Mouse (Mus musculus) mature B cell (primary cell): Measurements from ENCODE around the gene Mcam.
"Not testable (repeated sequence)": the region's sequence is repeated elsewhere in the genome, so short reads cannot be mapped to it uniquely, and the experiment has no call there.

Source experiments
- in situ Hi-C: fragments of 300-500 bp; cut with MboI; formaldehyde crosslinking; loops from 2 replicates; pipeline ENCODE4 v1.14.3; 2019

The Mcam gene

GRCm38 (mm10) chr9:44109360-44110095, 24.7 kb upstream of the Mcam start:
- in situ Hi-C loops: no loop called here

- in situ Hi-C loops: not testable (repeated sequence)
Observed at GRCm38 (mm10) chr9:44111909-44112308, 22.4 kb upstream of the Mcam start.

GRCm38 (mm10) chr9:44113105-44113789, 21.0 kb upstream of the Mcam start, which contains the start of the genes Gm49380 and Rnf26:
Gene Gm49380 (minus strand): TSS chr9:44113500.
Gene Rnf26 (minus strand): TSS chr9:44113517.
- in situ Hi-C loops: no loop called here

- in situ Hi-C loops: no loop called here
Observed at GRCm38 (mm10) chr9:44114453-44114852, 19.8 kb upstream of the Mcam start.

GRCm38 (mm10) chr9:44115599-44115998, 18.7 kb upstream of the Mcam start:
- in situ Hi-C loops: no loop called here

- in situ Hi-C loops: no loop called here
Observed at GRCm38 (mm10) chr9:44116182-44116581, 18.1 kb upstream of the Mcam start.

GRCm38 (mm10) chr9:44119011-44119410, 15.3 kb upstream of the Mcam start:
- in situ Hi-C loops: no loop called here

GRCm38 (mm10) chr9:44119948-44120465, 14.3 kb upstream of the Mcam start:
- in situ Hi-C loops: no loop called here

- in situ Hi-C loops: no loop called here
Observed at GRCm38 (mm10) chr9:44124317-44124716, 10.0 kb upstream of the Mcam start.

GRCm38 (mm10) chr9:44125026-44125425, 9.2 kb upstream of the Mcam start:
- in situ Hi-C loops: loop anchor here (5.0 kb wide), 1 partner anchor 147 kb away; no protein-coding TSS in a partner anchor

GRCm38 (mm10) chr9:44125546-44126428, 8.5 kb upstream of the Mcam start:
- in situ Hi-C loops: loop anchor here (5.0 kb wide), 1 partner anchor 147 kb away; no protein-coding TSS in a partner anchor

- in situ Hi-C loops: loop anchor here (5.0 kb wide), 1 partner anchor 146 kb away; no protein-coding TSS in a partner anchor
Observed at GRCm38 (mm10) chr9:44126746-44127145, 7.5 kb upstream of the Mcam start.

GRCm38 (mm10) chr9:44127351-44127801, 6.9 kb upstream of the Mcam start:
- in situ Hi-C loops: loop anchor here (5.0 kb wide), 1 partner anchor 145 kb away; no protein-coding TSS in a partner anchor

- in situ Hi-C loops: loop anchor here (5.0 kb wide), 1 partner anchor 143 kb away; no protein-coding TSS in a partner anchor
Observed at GRCm38 (mm10) chr9:44129633-44130032, 4.6 kb upstream of the Mcam start.

- in situ Hi-C loops: no loop called here
Observed at GRCm38 (mm10) chr9:44130034-44130433, 4.2 kb upstream of the Mcam start.

- in situ Hi-C loops: no loop called here
Observed at GRCm38 (mm10) chr9:44130581-44131275, 3.5 kb upstream of the Mcam start.

GRCm38 (mm10) chr9:44131276-44131590, 3.0 kb upstream of the Mcam start:
- in situ Hi-C loops: no loop called here

GRCm38 (mm10) chr9:44132200-44132599, 2.1 kb upstream of the Mcam start:
- in situ Hi-C loops: no loop called here

- in situ Hi-C loops: no loop called here
Observed at GRCm38 (mm10) chr9:44133287-44133686, 982 bp upstream of the Mcam start.

GRCm38 (mm10) chr9:44134851-44135730, 822 bp downstream of the Mcam start:
- in situ Hi-C loops: no loop called here
